Mouse (Mus musculus) CH12.LX (cell line): Measurements from ENCODE around the gene Akap8.
A peak's percentile ranks its signal among the peaks of the same experiment; 100 is the strongest.

Experiments used
- CTCF ChIP-seq, 2 experiments: IDR thresholded peaks in 1 of 2; conservative IDR thresholded peaks in 1 of 2; 2 replicates each; pipeline ENCODE4 v1.5.1; 2011 to 2012; ENCODE audit warnings: low read depth in 2 of 2, low read length in 2 of 2, improper control_type of control experiment in 1 of 2, inconsistent platforms in 1 of 2, mild to moderate bottlenecking in 1 of 2, moderate library complexity in 1 of 2
- HCFC1 ChIP-seq: IDR thresholded peaks from 2 replicates; pipeline ENCODE4 v1.6.1; 2012; ENCODE audit warnings: low read depth, mild to moderate bottlenecking, inconsistent platforms, low read length, improper control_type of control experiment
- POLR2A ChIP-seq: IDR thresholded peaks from 2 replicates; pipeline ENCODE4 v1.6.1; 2011; ENCODE audit warnings: low read depth, mild to moderate bottlenecking, improper control_type of control experiment, low read length
- USF2 ChIP-seq: conservative IDR thresholded peaks from 2 replicates; pipeline ENCODE4 v1.6.1; 2011; ENCODE audit warnings: low read depth, low read length, improper control_type of control experiment

- TF ChIP-seq CTCF (conservative IDR thresholded peaks at IDR 0.05 in 1 of 2, IDR thresholded peaks at IDR 0.05 in 1 of 2; ENCODE audit: low read depth in 2 of 2, low read length in 2 of 2) (no peak), POLR2A (peak; percentile 57), USF2 (no peak; the same call in 1 of the 2 replicates), HCFC1 (no peak)
Measured at GRCm38 (mm10) chr17:32321390-32321734, 324 bp upstream of the Akap8 start.
